Mouse (Mus musculus): ENCODE data around the gene Prr15l.

DNA sequence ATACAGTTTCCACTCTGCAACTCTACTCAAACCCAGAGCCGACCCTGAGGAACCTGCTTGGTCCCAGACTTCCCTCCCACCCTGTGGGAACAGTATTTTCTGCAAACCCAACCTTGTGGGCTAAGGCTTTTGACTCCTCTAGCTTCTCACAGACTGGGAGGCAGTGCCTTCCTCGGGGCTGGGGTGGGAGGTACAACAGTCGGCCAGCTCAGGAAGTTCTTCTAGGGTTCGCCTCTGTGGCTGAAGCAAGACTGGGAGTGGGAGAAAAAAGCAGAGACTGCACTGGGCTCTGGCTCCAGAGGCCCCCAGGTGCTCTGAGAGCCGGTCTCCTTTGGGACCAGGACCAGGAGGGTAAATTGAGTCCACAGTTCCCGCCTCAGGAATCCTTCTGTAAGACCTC is 25.0 kb downstream of the Prr15l start:
- no peak for TF ChIP-seq POLR2A (IDR thresholded peaks at IDR 0.05; ENCODE audit: low read depth, low read length)
- no peak for TF ChIP-seq CTCF (IDR thresholded peaks at IDR 0.05; ENCODE audit: extremely low read depth, insufficient read depth, insufficient read length, insufficient replicate concordance)

All from spleen, adult 2 months (tissue).